Mouse (Mus musculus): ENCODE measurements around the gene Sstr4. TPM values are rescaled to one million over a fixed set of nuclear protein-coding genes. Genes with fewer than 3 reads are reported as not detected.

Sstr4 gene
- polyA plus RNA-seq, 1 experiment from 2014 or later = 3.1 TPM

Other genes starting within 250 kb of the Sstr4 start
- 100.0 and 109 TPM in 2 replicates for gene Thbd, start 12.8 kb downstream of the Sstr4 start, polyA plus RNA-seq (2015; fragmentation: Nextera tagmentation; extraction: Ambion mirVana)
- gene Cd93, start 48.2 kb downstream of the Sstr4 start, polyA plus RNA-seq (2015; fragmentation: Nextera tagmentation; extraction: Ambion mirVana) = 38.3 and 40.2 TPM in 2 replicates

Data from lung, embryonic 16.5 days (tissue).